Mouse (Mus musculus) G1E (cell line): ENCODE results near the gene Mark2.

Experiments
- CTCF ChIP-seq: IDR thresholded peaks from 2 replicates; pipeline ENCODE4 v1.5.1; 2012; ENCODE audit warnings: low read depth, low read length, inconsistent platforms, mixed read lengths
- GATA1 ChIP-seq: IDR thresholded peaks from 2 replicates; pipeline ENCODE4 v1.6.1; 2012; ENCODE audit warnings: borderline replicate concordance, low read length, inconsistent platforms, mixed read lengths
- POLR2AphosphoS5 ChIP-seq: IDR thresholded peaks from 2 replicates; pipeline ENCODE4 v1.6.1; 2012; ENCODE audit warnings: low read depth, low read length, inconsistent platforms; ENCODE audit not compliant: insufficient replicate concordance
- TAL1 ChIP-seq: conservative IDR thresholded peaks from 2 replicates; pipeline ENCODE4 v1.6.1; 2012; ENCODE audit warnings: low read depth, low read length, inconsistent platforms, mixed read lengths

GRCm38 (mm10) chr19:7313660-7314059, 28.0 kb downstream of the Mark2 start:
- TF ChIP-seq POLR2AphosphoS5 (no peak), CTCF (no peak), TAL1 (no peak), GATA1 (no peak)
